Mouse (Mus musculus): Measurements from ENCODE around the gene Ptprn2. TPM values are rescaled to one million over a fixed set of nuclear protein-coding genes. Genes with fewer than 3 reads are reported as not detected.

Gene Ptprn2
- total RNA-seq, 2 experiments from 2014 or later, result 280 to 289 TPM

DNA sequence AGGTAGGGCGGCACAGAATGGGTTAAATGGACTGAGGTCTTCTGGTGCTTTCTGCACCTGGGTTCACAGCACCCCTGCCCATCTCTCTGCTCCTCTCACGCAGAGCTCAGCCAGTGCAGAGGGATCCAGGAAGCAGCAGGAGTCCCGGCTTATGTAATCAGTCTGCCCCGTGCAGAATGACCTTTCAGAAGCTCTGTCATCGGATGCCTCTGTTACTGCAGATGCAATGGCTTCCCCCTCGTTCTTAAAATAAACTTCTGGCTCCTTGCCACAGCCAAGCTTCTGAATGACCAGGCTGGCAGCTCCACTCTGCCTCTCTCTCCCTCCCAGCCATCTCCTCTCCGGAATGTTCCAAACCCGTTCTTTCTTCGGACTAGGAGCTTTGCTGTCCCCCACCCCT is 714.6 kb downstream of the Ptprn2 start:
- peak; percentile 67 to 83 for DNase-seq (ENCODE audit: low spot score in 2 of 2)
- peak overlapping the region; percentile 22; the same call in 1 of the 2 replicates for H3K4me3 ChIP-seq
- peak overlapping the region; percentile 88 for H3K27ac ChIP-seq
- TF ChIP-seq CTCF (conservative IDR thresholded peaks at IDR 0.05), result no peak

DNA sequence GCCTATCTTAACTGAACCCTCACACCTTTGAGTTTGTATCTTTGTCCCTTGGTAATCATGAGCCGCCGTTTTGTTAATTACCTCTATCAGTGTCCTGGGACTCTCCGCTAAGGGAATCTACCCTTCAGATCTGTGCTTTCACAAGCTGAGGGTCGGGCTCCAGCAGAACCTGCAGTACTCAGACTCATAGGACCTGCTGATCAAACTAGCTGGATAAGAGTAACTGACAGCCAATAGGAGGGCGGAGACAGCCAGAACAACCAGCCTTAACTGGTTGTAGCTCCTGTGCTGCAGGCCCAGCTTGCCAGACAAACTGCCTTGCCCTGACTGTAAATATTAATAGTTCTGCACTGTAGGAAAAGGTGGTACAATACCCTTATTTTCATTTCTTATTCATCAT is 715.1 kb downstream of the Ptprn2 start:
- no peak for DNase-seq (ENCODE audit: low spot score in 2 of 2)
- TF ChIP-seq CTCF (conservative IDR thresholded peaks at IDR 0.05), result no peak
- Histone ChIP-seq H3K27ac (peak overlapping the region; percentile 88), H3K4me3 (peak overlapping the region; percentile 22; the same call in 1 of the 2 replicates)

DNA sequence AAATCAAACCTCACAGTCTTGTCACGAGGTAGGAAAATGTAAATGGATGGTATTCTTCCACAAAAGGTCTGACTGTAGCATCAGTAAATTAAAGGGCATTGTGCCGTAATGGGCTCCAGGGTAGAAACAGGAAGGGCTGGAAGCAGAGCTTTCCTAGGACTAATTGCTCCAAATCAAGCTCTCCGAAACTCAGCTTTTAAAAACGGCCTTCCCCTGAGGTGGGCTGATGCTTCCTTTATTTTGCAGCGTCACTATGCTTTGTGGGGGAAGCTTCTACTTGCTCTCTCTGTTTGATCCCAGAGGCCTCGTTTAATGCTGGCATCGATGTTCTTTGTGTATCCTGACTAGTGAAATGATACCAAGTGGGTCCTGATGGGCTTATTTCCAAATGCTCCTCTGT is 718.0 kb downstream of the Ptprn2 start:
- Histone ChIP-seq H3K27ac (peak overlapping the region; percentile 61; the same call in 1 of the 2 replicates), H3K4me3 (no peak overlapping the region)
- no peak for DNase-seq (ENCODE audit: low spot score in 2 of 2)
- no peak for TF ChIP-seq CTCF (conservative IDR thresholded peaks at IDR 0.05)

DNA sequence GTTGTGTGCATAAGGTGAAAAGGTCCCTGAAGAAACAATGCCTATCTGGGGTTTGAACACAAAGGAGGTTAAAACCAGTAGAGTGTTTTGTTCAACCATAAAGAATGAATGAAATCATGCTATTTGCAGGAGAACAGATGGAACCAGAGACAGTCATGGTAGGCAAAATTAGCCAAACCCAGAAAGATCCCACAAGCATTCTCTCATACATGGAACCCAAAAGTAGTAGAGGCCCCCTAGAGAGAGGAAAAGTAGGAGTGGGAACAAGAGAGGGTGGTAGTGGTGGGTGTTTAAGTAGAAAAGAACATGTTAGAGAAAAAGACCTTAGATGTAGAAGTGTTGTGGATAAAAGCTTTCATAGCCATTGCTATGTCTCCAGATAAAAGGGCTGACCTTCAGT is 719.4 kb downstream of the Ptprn2 start:
- DNase-seq (ENCODE audit: low spot score in 2 of 2), result no peak
- no peak overlapping the region for H3K27ac ChIP-seq
- no peak for TF ChIP-seq CTCF (conservative IDR thresholded peaks at IDR 0.05)
- no peak overlapping the region for H3K4me3 ChIP-seq

DNA sequence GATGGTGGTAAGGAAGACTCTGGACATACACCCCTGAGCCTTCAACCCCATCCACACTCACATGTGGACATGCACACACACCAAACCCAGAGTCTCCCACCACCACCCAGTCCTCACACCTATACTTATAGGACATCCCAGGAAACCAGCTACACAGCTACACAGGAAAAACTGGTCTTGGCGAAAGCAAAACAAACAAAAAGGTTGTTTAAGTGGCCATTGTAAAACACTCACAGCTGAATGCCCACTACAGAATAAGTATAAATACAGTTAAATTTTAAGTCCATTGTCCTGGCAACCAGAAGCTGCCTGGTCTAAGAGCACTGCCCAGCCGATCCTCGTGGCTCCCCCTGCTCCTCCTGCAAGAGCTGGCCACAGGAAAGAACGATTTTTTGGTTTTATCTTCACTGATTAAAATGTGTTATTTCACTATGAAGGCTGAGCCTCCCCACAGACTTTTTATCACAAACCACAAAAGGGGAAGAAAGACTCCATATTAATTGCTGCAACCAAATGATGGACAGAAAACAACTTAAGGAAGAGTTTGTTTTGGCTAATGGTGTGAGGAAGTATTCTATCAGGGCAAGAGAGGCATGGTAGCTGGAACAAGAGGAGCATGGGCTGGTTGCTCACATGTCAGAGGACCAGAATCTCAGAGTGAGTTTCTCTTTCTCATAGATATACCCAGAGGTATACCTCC is 722.1 kb downstream of the Ptprn2 start:
- no peak for DNase-seq (ENCODE audit: low spot score in 2 of 2)
- TF ChIP-seq CTCF (conservative IDR thresholded peaks at IDR 0.05), result no peak
- Histone ChIP-seq H3K27ac (no peak overlapping the region), H3K4me3 (no peak overlapping the region)

DNA sequence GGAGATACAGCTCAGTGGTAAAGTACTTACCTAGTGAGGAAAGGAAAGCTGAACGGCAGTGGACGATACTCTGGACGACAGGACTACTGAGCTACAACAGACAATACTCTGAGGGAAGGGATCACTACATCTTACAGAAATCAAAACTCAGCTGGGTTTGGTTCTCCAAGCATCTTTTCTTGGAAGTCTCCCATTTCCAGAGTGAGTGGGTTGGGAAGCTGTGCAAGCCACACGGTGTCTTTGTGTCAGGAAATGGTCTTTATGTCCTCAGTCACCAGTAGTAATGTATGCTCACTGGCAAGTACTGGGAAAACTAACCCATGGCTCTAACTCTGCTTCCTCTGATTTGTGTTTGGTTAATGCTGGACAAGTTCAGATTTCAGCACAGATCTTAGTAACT is 724.9 kb downstream of the Ptprn2 start:
- no peak for DNase-seq (ENCODE audit: low spot score in 2 of 2)
- no peak overlapping the region for H3K27ac ChIP-seq
- no peak overlapping the region for H3K4me3 ChIP-seq
- TF ChIP-seq CTCF (conservative IDR thresholded peaks at IDR 0.05), result no peak

DNA sequence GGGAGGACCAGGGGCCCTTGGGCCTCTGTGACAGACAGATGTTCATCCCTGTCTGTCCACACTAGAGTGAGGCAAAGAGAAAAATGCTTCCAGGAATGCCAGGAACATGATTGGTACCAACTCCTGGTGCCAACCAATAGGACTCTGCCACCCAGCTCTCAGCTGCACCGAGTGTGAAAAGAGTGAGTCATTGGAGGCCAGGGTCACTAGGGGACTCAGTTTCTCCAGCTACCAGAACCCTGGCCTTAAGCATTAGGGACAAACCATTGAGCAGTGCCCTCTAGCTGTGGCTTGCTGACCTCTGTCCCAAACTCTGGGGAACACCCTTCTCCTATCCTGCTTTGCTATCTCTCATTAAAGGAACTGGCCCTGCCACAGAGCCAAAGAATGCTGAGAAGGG is 728.0 kb downstream of the Ptprn2 start:
- H3K4me3 ChIP-seq, result no peak overlapping the region
- peak overlapping the region; percentile 2; the same call in 1 of the 2 replicates for H3K27ac ChIP-seq
- no peak for DNase-seq (ENCODE audit: low spot score in 2 of 2)
- TF ChIP-seq CTCF (conservative IDR thresholded peaks at IDR 0.05), result peak; percentile 38

DNA sequence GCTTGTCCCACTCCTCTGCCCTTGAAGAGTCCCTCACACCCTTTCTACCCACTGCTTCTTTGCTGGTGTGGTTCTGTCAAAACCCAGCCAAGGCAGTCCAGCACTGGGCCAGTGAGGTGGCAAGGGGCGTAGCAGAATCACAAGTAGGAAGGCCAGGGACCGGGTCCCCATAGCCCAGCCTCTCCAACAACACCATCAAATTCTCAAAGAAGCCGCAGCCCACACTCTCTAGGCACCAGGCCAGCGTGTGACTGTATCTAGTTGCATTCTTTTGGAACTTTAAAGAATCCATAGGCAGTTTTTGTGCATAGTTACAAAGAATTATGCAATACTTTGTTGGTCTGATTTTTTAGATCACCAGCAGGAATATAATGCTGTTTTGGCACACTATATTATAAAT is 728.8 kb downstream of the Ptprn2 start:
- H3K27ac ChIP-seq, result peak overlapping the region; percentile 2; the same call in 1 of the 2 replicates
- no peak for DNase-seq (ENCODE audit: low spot score in 2 of 2)
- no peak overlapping the region for H3K4me3 ChIP-seq
- no peak for TF ChIP-seq CTCF (conservative IDR thresholded peaks at IDR 0.05)

DNA sequence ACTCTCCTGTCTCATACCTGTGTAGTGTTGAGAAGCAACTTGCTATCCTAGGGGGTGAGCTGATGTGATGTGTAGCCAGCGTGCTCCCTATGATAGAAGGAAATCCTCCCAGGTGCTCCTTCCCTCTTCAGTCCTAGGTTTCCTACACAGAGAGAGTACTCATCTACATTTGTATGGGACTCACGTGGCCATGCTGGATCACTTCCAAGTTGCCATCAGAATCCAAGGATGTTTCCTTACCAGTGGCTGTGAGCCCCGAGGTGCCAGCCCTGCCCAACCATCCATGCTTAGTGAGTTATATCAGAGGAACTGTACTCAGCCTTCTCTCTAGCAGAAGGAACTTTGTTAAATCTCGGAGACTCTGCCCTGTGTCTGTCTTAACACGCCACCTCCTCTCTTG is 729.4 kb downstream of the Ptprn2 start:
- Histone ChIP-seq H3K4me3 (no peak overlapping the region), H3K27ac (0 out of 2 replicates have a peak overlapping the region, but pooled peaks have one; percentile 2)
- no peak for DNase-seq (ENCODE audit: low spot score in 2 of 2)
- no peak for TF ChIP-seq CTCF (conservative IDR thresholded peaks at IDR 0.05)

DNA sequence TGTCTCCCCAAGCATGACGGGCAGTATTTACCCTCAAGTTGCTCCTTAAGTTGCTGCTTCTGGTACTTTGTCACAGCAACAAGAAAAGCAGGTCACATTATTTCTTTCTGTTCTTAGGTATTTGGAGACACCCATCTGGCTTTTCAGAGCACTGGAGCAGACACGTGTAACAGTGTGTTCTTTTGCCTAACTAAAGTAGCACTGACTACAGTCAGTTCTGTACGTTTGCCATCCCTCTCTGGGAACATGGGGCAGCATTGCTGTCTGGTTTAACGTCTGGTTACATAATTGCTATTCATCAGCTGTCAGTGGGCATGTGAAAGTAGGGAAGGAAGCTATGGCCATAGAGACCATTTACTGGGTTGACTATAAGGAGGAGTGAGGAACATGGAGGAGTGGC is 736.4 kb downstream of the Ptprn2 start:
- peak overlapping the region; percentile 86 for H3K27ac ChIP-seq
- TF ChIP-seq CTCF (conservative IDR thresholded peaks at IDR 0.05), result no peak
- no peak overlapping the region for H3K4me3 ChIP-seq
- DNase-seq (ENCODE audit: low spot score in 2 of 2), result peak in 1 of 2 experiments; percentile 36

DNA sequence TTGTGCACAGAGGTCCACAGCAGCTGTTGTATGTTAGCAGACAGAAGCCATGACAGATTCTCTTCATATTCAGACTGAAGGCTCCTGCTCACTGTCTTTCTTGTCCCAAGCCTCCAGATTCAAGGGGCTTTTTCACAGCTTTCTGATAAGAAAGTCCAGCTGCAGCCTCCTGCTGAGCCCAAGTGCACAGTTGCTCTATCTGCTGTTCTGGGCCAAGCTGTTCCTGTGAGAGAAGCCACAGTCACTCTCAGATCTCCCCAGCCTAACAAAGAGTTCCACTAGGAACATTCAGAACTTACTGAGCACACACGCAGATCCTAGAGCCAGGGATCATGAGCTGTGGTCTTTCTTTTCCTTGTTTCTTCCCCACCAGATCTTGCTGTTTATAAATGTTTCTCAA is 738.5 kb downstream of the Ptprn2 start:
- DNase-seq (ENCODE audit: low spot score in 2 of 2), result no peak
- H3K27ac ChIP-seq, result peak overlapping the region; percentile 86

DNA sequence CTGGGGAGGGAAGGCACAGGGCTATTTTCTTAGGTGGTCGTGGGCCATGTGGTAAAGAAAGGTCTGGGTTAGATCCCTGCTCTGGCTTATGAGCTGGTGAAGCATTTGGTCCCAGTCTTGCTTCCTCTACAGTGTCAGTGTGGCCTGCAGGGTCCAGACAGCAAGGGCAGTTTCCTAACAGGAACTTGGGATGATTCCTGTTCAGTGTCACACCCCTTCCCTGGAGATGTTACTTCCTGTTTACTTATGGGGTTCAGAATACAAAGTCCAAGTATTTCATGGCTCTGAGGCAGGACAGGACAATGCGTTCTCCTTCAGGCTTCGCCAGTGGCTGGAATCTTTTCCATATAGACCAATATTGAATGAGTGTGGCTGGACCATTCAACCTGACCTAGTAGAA is 741.7 kb downstream of the Ptprn2 start:
- no peak overlapping the region for H3K4me3 ChIP-seq
- no peak overlapping the region for H3K27ac ChIP-seq
- no peak for TF ChIP-seq CTCF (conservative IDR thresholded peaks at IDR 0.05)
- DNase-seq (ENCODE audit: low spot score in 2 of 2), result no peak

More for the DNA sequence above, 738.5 kb downstream of the Ptprn2 start:
- no peak for TF ChIP-seq CTCF (conservative IDR thresholded peaks at IDR 0.05)
- H3K4me3 ChIP-seq, result no peak overlapping the region

DNA sequence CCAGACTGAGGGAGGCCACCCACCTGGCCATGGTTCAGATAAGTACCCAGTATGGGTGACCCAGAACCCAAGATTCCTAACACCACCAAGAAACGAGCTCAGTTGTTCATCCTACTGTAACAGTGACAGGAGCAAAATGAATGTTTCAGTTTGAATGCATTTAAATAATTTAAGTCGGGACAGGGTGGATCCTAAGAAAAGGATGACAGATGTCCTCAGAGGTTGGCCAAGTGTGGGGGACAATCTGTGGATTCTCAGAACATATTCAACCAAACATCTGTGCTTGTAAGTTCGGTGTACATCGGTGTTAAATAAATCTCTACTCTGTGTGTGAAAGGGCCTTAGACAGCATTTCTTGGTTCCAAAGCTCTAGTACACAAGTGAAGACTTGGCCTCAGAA is 743.9 kb downstream of the Ptprn2 start:
- peak in 1 of 2 experiments; percentile 46 for DNase-seq (ENCODE audit: low spot score in 2 of 2)
- H3K27ac ChIP-seq, result peak overlapping the region; percentile 65
- no peak for TF ChIP-seq CTCF (conservative IDR thresholded peaks at IDR 0.05)
- H3K4me3 ChIP-seq, result no peak overlapping the region

DNA sequence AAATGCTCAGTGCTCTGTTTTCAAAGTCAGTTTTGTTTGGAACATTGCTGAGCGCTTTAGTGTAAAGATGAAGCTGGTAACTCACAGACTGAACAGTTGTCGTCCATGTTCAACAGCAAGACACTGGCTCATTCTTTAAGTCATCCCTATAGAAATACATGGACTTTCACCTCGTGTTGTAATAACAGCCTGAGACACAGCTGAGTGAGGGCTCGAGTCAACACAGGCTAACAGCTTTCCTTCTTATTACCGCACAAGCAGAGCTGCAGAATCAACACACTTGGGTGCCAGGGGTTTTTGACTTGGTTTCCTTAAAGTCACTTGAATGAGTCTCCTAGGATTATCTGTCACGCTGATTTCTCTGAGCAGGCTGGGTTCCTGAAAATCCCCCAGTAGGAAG is 744.8 kb downstream of the Ptprn2 start:
- TF ChIP-seq CTCF (conservative IDR thresholded peaks at IDR 0.05), result no peak
- H3K27ac ChIP-seq, result peak overlapping the region; percentile 43; the same call in 1 of the 2 replicates
- H3K4me3 ChIP-seq, result no peak overlapping the region
- no peak for DNase-seq (ENCODE audit: low spot score in 2 of 2)
